Mouse (Mus musculus): ENCODE data around the gene Trmu.

- no peak for TF ChIP-seq GATA1 (IDR thresholded peaks at IDR 0.05; ENCODE audit: borderline replicate concordance, low read length)
- peak; percentile 86; the same call in 1 of the 2 replicates for TF ChIP-seq FLI1 (IDR thresholded peaks at IDR 0.05; ENCODE audit: low read length)
Observed at GRCm38 (mm10) chr15:85859490-85860031, 19.6 kb upstream of the Trmu start, which contains the start of gene Gtse1.

All from megakaryocyte, embryonic 14.5 days (primary cell).